In genomic region chr7:107209204-107209860, GRCm38 (mm10) we compare ENCODE assay signal across 9 mouse cellular contexts. TPM values are rescaled to one million over a fixed set of nuclear protein-coding genes. Genes with fewer than 3 reads are reported as not detected.
DNase-seq lines count a peak whose midpoint lies in the region; ATAC-seq lines count a peak whose summit lies in the region.
"Had no signal": no experiment of that assay in that cellular context is flagged by ENCODE, and none has a peak within 500 bp of the region (broad histone marks: within the 10 kb centered on the region; RNA-seq: fewer than 3 reads in every experiment).

Rbmxl2 (plus strand) TSS chr7:107209445.

- peak within 1 kb of the TSS; percentile 27; the same call in 1 of the 2 replicates for H3K4me2 ChIP-seq in embryonic facial prominence, embryonic 15.5 days (replicated peaks)
- H3K4me2 ChIP-seq in limb, embryonic 13.5 days (replicated peaks) = peak within 1 kb of the TSS; percentile 37
- H3K4me2 ChIP-seq in stomach, embryonic 16.5 days (ENCODE audit: low read depth, low read length) = peak within 1 kb of the TSS; percentile 19; the same call in 1 of the 2 replicates

- no peak within 1 kb of the TSS for H3K9ac ChIP-seq in embryonic facial prominence, embryonic 15.5 days
- no peak within 1 kb of the TSS for H3K9ac ChIP-seq in limb, embryonic 13.5 days
- H3K9ac ChIP-seq in stomach, embryonic 16.5 days (ENCODE audit: low read length) = no peak within 1 kb of the TSS

- 0 out of 2 replicates have a peak, but pooled peaks cover 2% of the 10 kb centered on the region for H3K4me1 ChIP-seq in embryonic facial prominence, embryonic 15.5 days
- no peaks in the 10 kb centered on the region for H3K4me1 ChIP-seq in limb, embryonic 13.5 days
- H3K4me1 ChIP-seq in stomach, embryonic 16.5 days (ENCODE audit: control insufficient read depth, insufficient read depth, low read length) = no peaks in the 10 kb centered on the region

- DNase-seq in left cerebral cortex, postnatal 4 days = peak; percentile 3
- DNase-seq in left cerebral cortex, adult 9 months (ENCODE audit: low spot score in 2 of 2) = no peak
- DNase-seq in right cerebral cortex, postnatal 25 days = no peak
- no peak for DNase-seq in thymus, adult 18-20 months
- DNase-seq in gastrocnemius, postnatal 14 days = no peak

- H3K4me3 ChIP-seq in embryonic facial prominence, embryonic 15.5 days (replicated peaks) = peak within 1 kb of the TSS; percentile 15
- H3K4me3 ChIP-seq in limb, embryonic 13.5 days = peak within 1 kb of the TSS; percentile 25
- peak within 1 kb of the TSS; percentile 8; the same call in 1 of the 2 replicates for H3K4me3 ChIP-seq in stomach, embryonic 16.5 days (replicated peaks; ENCODE audit: low read length)
- H3K4me3 ChIP-seq: left cerebral cortex, adult 2 months had no signal

- no peaks in the 10 kb centered on the region for H3K36me3 ChIP-seq in embryonic facial prominence, embryonic 15.5 days
- H3K36me3 ChIP-seq in limb, embryonic 13.5 days = no peaks in the 10 kb centered on the region
- H3K36me3 ChIP-seq in stomach, embryonic 16.5 days (ENCODE audit: control insufficient read depth, insufficient read depth, low read length) = no peaks in the 10 kb centered on the region

- peaks cover 13% of the 10 kb centered on the region for H3K9me3 ChIP-seq in embryonic facial prominence, embryonic 15.5 days (replicated peaks)
- H3K9me3 ChIP-seq in limb, embryonic 13.5 days = peaks cover 16% of the 10 kb centered on the region
- peaks cover 13% of the 10 kb centered on the region for H3K9me3 ChIP-seq in stomach, embryonic 16.5 days (replicated peaks; ENCODE audit: control insufficient read depth, low read length)

- peaks cover 48% of the 10 kb centered on the region for H3K27me3 ChIP-seq in embryonic facial prominence, embryonic 15.5 days
- H3K27me3 ChIP-seq in limb, embryonic 13.5 days = peaks cover 58% of the 10 kb centered on the region
- H3K27me3 ChIP-seq in stomach, embryonic 16.5 days (ENCODE audit: control insufficient read depth, insufficient read depth, low read length) = peaks cover 30% of the 10 kb centered on the region

- intact Hi-C loops in left cerebral cortex, postnatal 4 days (cut with DNase I) = no loop called here
- intact Hi-C loops in gastrocnemius, postnatal 14 days (cut with DNase I; ENCODE audit: low total_unique reads) = no loop called here

- H3K27ac ChIP-seq in embryonic facial prominence, embryonic 15.5 days (replicated peaks) = no peak within 1 kb of the TSS
- no peak within 1 kb of the TSS for H3K27ac ChIP-seq in limb, embryonic 13.5 days
- no peak within 1 kb of the TSS for H3K27ac ChIP-seq in stomach, embryonic 16.5 days (ENCODE audit: low read length)
- H3K27ac ChIP-seq: left cerebral cortex, adult 2 months had no signal

- no peak for ATAC-seq in embryonic facial prominence, embryonic 15.5 days (ENCODE audit: insufficient number of reproducible peaks, low FRiP score, low TSS enrichment, low read depth)
- ATAC-seq in limb, embryonic 13.5 days (ENCODE audit: low FRiP score, low read depth) = no peak
- no peak for ATAC-seq in stomach, embryonic 16.5 days (ENCODE audit: insufficient read depth, low FRiP score)

- WGBS in embryonic facial prominence, embryonic 15.5 days = 36% methylated on average over 67 of the region's 70 CpGs
- 38% methylated on average over 70 of the region's 70 CpGs for WGBS in limb, embryonic 13.5 days
- 29% methylated on average over 70 of the region's 70 CpGs for WGBS in stomach, embryonic 16.5 days

RNA-seq across cellular contexts. Expression of gene Rbmxl2, which starts in this region (rescaled TPM):
- not detected for total RNA-seq in left cerebral cortex, postnatal 4 days (2021)
- not detected in 2 replicates for polyA plus RNA-seq in embryonic facial prominence, embryonic 15.5 days (2015; fragmentation: Nextera tagmentation; extraction: Ambion mirVana)
- not detected in 2 replicates for polyA plus RNA-seq in limb, embryonic 13.5 days (2015; fragmentation: Nextera tagmentation; extraction: Ambion mirVana)
- polyA plus RNA-seq in stomach, embryonic 16.5 days (2015; fragmentation: Nextera tagmentation; extraction: Ambion mirVana) = not detected in 2 replicates
- not detected for total RNA-seq in gastrocnemius, postnatal 14 days (2021)
- total RNA-seq: left cerebral cortex, adult 2 months had no signal

Comparison
In these comparisons a context has a peak if more than half of its experiments do, and no peak if none do; other contexts are left out.
1. Peak in DNase-seq in left cerebral cortex, postnatal 4 days; RNA of the gene not detected or under 1 TPM.